Mouse (Mus musculus): ENCODE measurements around the gene Tbx1. TPM values are rescaled to one million over a fixed set of nuclear protein-coding genes. Genes with fewer than 3 reads are reported as not detected.

Tbx1 gene
- polyA plus RNA-seq, 1 experiment from 2014 or later, result 0.64 TPM

DNA sequence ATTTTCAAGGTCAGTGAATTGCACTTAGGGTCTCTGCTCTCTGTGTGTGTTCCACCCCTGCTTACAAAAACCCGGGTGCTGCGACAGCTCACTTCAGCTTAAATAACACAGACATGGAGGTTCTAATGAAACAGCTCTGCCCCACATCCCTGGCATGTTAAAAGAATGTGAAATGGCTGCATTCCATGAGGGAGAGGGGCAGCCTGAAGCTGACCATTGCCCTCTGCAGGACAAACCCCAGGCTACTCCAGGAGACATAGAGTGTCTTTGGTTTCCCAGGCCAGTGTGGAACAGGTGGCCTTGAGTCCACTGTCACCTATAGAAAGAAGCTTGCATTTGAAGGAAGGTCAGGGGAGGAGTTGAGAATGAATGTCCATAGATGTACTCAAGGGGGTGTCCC is 10.1 kb downstream of the Tbx1 start:
- Histone ChIP-seq H3K4me3 (ENCODE audit: low read depth, low read length) (no peak overlapping the region), H3K36me3 (ENCODE audit: control insufficient read depth, insufficient read depth, low read length) (no peaks in the 10 kb centered on the region), H3K4me1 (ENCODE audit: control insufficient read depth, insufficient read depth, low read length) (peaks cover 3% of the 10 kb centered on the region; the same call in 1 of the 2 replicates), H3K27ac (ENCODE audit: low read depth, low read length) (no peak overlapping the region), H3K4me2 (ENCODE audit: low read depth, low read length) (no peak overlapping the region), H3K9ac (replicated peaks; ENCODE audit: low read depth, low read length) (no peak overlapping the region), H3K9me3 (ENCODE audit: control insufficient read depth, low read length) (no peaks in the 10 kb centered on the region), H3K27me3 (ENCODE audit: control insufficient read depth, insufficient read depth, low read length) (peaks cover 66% of the 10 kb centered on the region)
- 26% methylated on average over 2 of the region's 2 CpGs for WGBS
- ATAC-seq (ENCODE audit: low read depth), result no peak

- WGBS, result 12% methylated on average over 5 of the region's 5 CpGs
- Histone ChIP-seq H3K9ac (replicated peaks; ENCODE audit: low read depth, low read length) (no peak overlapping the region), H3K27me3 (ENCODE audit: control insufficient read depth, insufficient read depth, low read length) (peaks cover 41% of the 10 kb centered on the region), H3K4me2 (ENCODE audit: low read depth, low read length) (no peak overlapping the region), H3K9me3 (ENCODE audit: control insufficient read depth, low read length) (no peaks in the 10 kb centered on the region), H3K4me3 (ENCODE audit: low read depth, low read length) (no peak overlapping the region), H3K4me1 (ENCODE audit: control insufficient read depth, insufficient read depth, low read length) (peaks cover 3% of the 10 kb centered on the region; the same call in 1 of the 2 replicates), H3K36me3 (ENCODE audit: control insufficient read depth, insufficient read depth, low read length) (no peaks in the 10 kb centered on the region), H3K27ac (ENCODE audit: low read depth, low read length) (no peak overlapping the region)
- no peak for ATAC-seq (ENCODE audit: low read depth)
These were observed 12.8 kb downstream of the Tbx1 start for GRCm38 (mm10) chr16:18577599-18578160.

- Histone ChIP-seq H3K9ac (replicated peaks; ENCODE audit: low read depth, low read length) (no peak overlapping the region), H3K4me1 (ENCODE audit: control insufficient read depth, insufficient read depth, low read length) (peaks cover under 1% of the 10 kb centered on the region; the same call in 1 of the 2 replicates), H3K4me2 (ENCODE audit: low read depth, low read length) (no peak overlapping the region), H3K27ac (ENCODE audit: low read depth, low read length) (no peak overlapping the region), H3K4me3 (ENCODE audit: low read depth, low read length) (no peak overlapping the region), H3K36me3 (ENCODE audit: control insufficient read depth, insufficient read depth, low read length) (no peaks in the 10 kb centered on the region), H3K9me3 (ENCODE audit: control insufficient read depth, low read length) (no peaks in the 10 kb centered on the region), H3K27me3 (ENCODE audit: control insufficient read depth, insufficient read depth, low read length) (peaks cover 35% of the 10 kb centered on the region)
- WGBS, result 41% methylated on average over 3 of the region's 3 CpGs
- ATAC-seq (ENCODE audit: low read depth), result no peak
These were observed 13.4 kb downstream of the Tbx1 start for GRCm38 (mm10) chr16:18577071-18577470.

- Histone ChIP-seq H3K4me2 (ENCODE audit: low read depth, low read length) (no peak overlapping the region), H3K9me3 (ENCODE audit: control insufficient read depth, low read length) (no peaks in the 10 kb centered on the region), H3K27ac (ENCODE audit: low read depth, low read length) (no peak overlapping the region), H3K4me3 (ENCODE audit: low read depth, low read length) (no peak overlapping the region), H3K4me1 (ENCODE audit: control insufficient read depth, insufficient read depth, low read length) (no peaks in the 10 kb centered on the region), H3K36me3 (ENCODE audit: control insufficient read depth, insufficient read depth, low read length) (no peaks in the 10 kb centered on the region), H3K9ac (replicated peaks; ENCODE audit: low read depth, low read length) (no peak overlapping the region), H3K27me3 (ENCODE audit: control insufficient read depth, insufficient read depth, low read length) (peaks cover 7% of the 10 kb centered on the region)
- 75% methylated on average over 8 of the region's 8 CpGs for WGBS
- no peak for ATAC-seq (ENCODE audit: low read depth)
These were observed 16.3 kb downstream of the Tbx1 start for GRCm38 (mm10) chr16:18574196-18574595.

GRCm38 (mm10) chr16:18568599-18568998 is 21.9 kb downstream of the Tbx1 start:
- Histone ChIP-seq H3K4me2 (ENCODE audit: low read depth, low read length) (no peak overlapping the region), H3K9ac (replicated peaks; ENCODE audit: low read depth, low read length) (0 out of 2 replicates have a peak overlapping the region, but pooled peaks have one; percentile 7), H3K4me1 (ENCODE audit: control insufficient read depth, insufficient read depth, low read length) (no peaks in the 10 kb centered on the region), H3K27ac (ENCODE audit: low read depth, low read length) (no peak overlapping the region), H3K4me3 (ENCODE audit: low read depth, low read length) (no peak overlapping the region), H3K27me3 (ENCODE audit: control insufficient read depth, insufficient read depth, low read length) (no peaks in the 10 kb centered on the region), H3K9me3 (ENCODE audit: control insufficient read depth, low read length) (no peaks in the 10 kb centered on the region), H3K36me3 (ENCODE audit: control insufficient read depth, insufficient read depth, low read length) (no peaks in the 10 kb centered on the region)
- ATAC-seq (ENCODE audit: low read depth), result no peak
- 74% methylated on average over 7 of the region's 7 CpGs for WGBS

DNA sequence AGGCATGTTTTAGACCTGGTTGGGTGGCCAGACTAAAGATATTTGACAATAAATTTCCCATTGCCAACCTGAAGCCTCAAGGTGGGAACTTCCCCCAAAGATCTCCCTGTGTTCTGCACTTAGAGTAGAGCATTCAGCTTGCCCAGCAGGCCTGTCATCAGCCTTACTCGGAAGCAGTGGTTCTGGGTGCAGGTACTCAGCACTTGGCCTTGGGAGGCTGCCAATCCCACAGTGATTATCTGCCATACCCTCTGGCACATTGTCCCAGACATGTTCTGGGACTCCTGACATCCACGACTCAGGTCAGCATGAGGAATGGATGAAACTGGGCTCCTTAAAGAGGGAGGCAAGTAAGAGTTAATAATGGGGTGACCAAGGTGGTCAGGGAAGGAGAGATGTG is 26.0 kb downstream of the Tbx1 start:
- ATAC-seq (ENCODE audit: low read depth), result no peak
- H3K9me3 ChIP-seq (ENCODE audit: control insufficient read depth, low read length), result no peaks in the 10 kb centered on the region
- H3K4me2 ChIP-seq (ENCODE audit: low read depth, low read length), result no peak overlapping the region
- no peaks in the 10 kb centered on the region for H3K4me1 ChIP-seq (ENCODE audit: control insufficient read depth, insufficient read depth, low read length)
- 82% methylated on average over 2 of the region's 2 CpGs for WGBS
- H3K9ac ChIP-seq (replicated peaks; ENCODE audit: low read depth, low read length), result no peak overlapping the region
- H3K4me3 ChIP-seq (ENCODE audit: low read depth, low read length), result no peak overlapping the region
- no peak overlapping the region for H3K27ac ChIP-seq (ENCODE audit: low read depth, low read length)
- H3K27me3 ChIP-seq (ENCODE audit: control insufficient read depth, insufficient read depth, low read length), result no peaks in the 10 kb centered on the region
- H3K36me3 ChIP-seq (ENCODE audit: control insufficient read depth, insufficient read depth, low read length), result no peaks in the 10 kb centered on the region

- Histone ChIP-seq H3K27me3 (ENCODE audit: control insufficient read depth, insufficient read depth, low read length) (no peaks in the 10 kb centered on the region), H3K36me3 (ENCODE audit: control insufficient read depth, insufficient read depth, low read length) (no peaks in the 10 kb centered on the region), H3K4me1 (ENCODE audit: control insufficient read depth, insufficient read depth, low read length) (no peaks in the 10 kb centered on the region), H3K4me2 (ENCODE audit: low read depth, low read length) (no peak overlapping the region), H3K27ac (ENCODE audit: low read depth, low read length) (no peak overlapping the region), H3K4me3 (ENCODE audit: low read depth, low read length) (no peak overlapping the region), H3K9ac (replicated peaks; ENCODE audit: low read depth, low read length) (no peak overlapping the region), H3K9me3 (ENCODE audit: control insufficient read depth, low read length) (no peaks in the 10 kb centered on the region)
- ATAC-seq (ENCODE audit: low read depth), result no peak
- 85% methylated on average over 3 of the region's 3 CpGs for WGBS
These were observed 34.0 kb downstream of the Tbx1 start for GRCm38 (mm10) chr16:18556461-18556860.

DNA sequence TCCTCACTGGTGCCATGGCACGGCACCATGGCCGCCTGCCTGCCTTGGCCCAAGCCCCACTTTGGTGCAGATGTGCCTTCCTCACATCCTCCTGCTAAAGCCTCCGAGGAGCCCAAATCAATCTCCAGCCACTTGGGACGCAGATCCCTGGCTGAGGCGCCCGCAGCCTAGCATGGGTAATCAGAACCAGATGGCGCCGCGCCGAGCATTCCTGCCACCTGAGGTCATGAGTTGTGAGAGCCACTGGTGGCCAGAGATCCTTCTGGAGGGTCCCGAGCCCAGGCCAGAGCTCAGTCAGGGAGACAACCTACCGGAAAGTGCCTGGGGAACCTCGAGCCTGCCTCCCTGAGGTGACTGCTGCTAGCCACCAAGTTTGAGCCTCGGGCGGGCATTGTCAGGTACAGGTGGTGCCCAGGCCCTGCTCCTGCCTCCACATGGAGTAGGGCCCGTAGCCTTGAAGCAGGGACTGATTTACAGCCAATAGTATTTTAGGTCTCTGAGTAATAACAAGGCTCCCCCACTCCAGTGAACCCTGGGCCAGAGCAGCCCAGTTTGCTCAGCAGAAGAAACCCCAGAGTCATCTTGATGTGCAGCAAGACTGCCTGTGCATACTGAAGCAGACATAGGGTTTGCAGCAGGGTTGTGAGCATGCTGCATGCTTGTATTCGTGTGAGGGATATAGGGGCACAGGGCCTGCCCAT is 35.1 kb downstream of the Tbx1 start:
- H3K9me3 ChIP-seq (ENCODE audit: control insufficient read depth, low read length), result no peaks in the 10 kb centered on the region
- no peak overlapping the region for H3K27ac ChIP-seq (ENCODE audit: low read depth, low read length)
- H3K4me3 ChIP-seq (ENCODE audit: low read depth, low read length), result no peak overlapping the region
- 77% methylated on average over 17 of the region's 17 CpGs for WGBS
- H3K9ac ChIP-seq (replicated peaks; ENCODE audit: low read depth, low read length), result no peak overlapping the region
- H3K4me2 ChIP-seq (ENCODE audit: low read depth, low read length), result no peak overlapping the region
- ATAC-seq (ENCODE audit: low read depth), result no peak
- no peaks in the 10 kb centered on the region for H3K36me3 ChIP-seq (ENCODE audit: control insufficient read depth, insufficient read depth, low read length)
- no peaks in the 10 kb centered on the region for H3K27me3 ChIP-seq (ENCODE audit: control insufficient read depth, insufficient read depth, low read length)
- no peaks in the 10 kb centered on the region for H3K4me1 ChIP-seq (ENCODE audit: control insufficient read depth, insufficient read depth, low read length)

- Histone ChIP-seq H3K27ac (ENCODE audit: low read depth, low read length) (no peak overlapping the region), H3K36me3 (ENCODE audit: control insufficient read depth, insufficient read depth, low read length) (no peaks in the 10 kb centered on the region), H3K4me3 (ENCODE audit: low read depth, low read length) (no peak overlapping the region), H3K4me1 (ENCODE audit: control insufficient read depth, insufficient read depth, low read length) (no peaks in the 10 kb centered on the region), H3K27me3 (ENCODE audit: control insufficient read depth, insufficient read depth, low read length) (no peaks in the 10 kb centered on the region), H3K4me2 (ENCODE audit: low read depth, low read length) (no peak overlapping the region), H3K9ac (replicated peaks; ENCODE audit: low read depth, low read length) (no peak overlapping the region), H3K9me3 (ENCODE audit: control insufficient read depth, low read length) (no peaks in the 10 kb centered on the region)
- WGBS, result 58% methylated on average over 2 of the region's 2 CpGs
- no peak for ATAC-seq (ENCODE audit: low read depth)
These were observed 35.8 kb downstream of the Tbx1 start for GRCm38 (mm10) chr16:18554721-18555120.
